Mouse (Mus musculus) thymus, adult 2 months (tissue): ENCODE measurements around the gene Krt72. TPM values are rescaled to one million over a fixed set of nuclear protein-coding genes. Genes with fewer than 3 reads are reported as not detected.

Source experiments
- DNase-seq: peaks from one replicate; pipeline ENCODE4 v3.0.0; 2021
- H3K27ac ChIP-seq: fragments of 200-500 bp; 2 replicates; pipeline ENCODE4 v1.5.1; 2012; ENCODE audit warnings: low read length, control low read depth; ENCODE audit not compliant: control insufficient read depth, insufficient read depth
- H3K27me3 ChIP-seq: fragments of 200-500 bp; 2 replicates; pipeline ENCODE4 v1.6.1; 2012; ENCODE audit warnings: mild to moderate bottlenecking, low read length, moderate library complexity, mixed read lengths; ENCODE audit not compliant: control insufficient read depth, insufficient read depth
- H3K36me3 ChIP-seq: fragments of 200-500 bp; 2 replicates; pipeline ENCODE4 v1.6.1; 2012; ENCODE audit warnings: mild to moderate bottlenecking, low read length, moderate library complexity; ENCODE audit not compliant: control insufficient read depth, insufficient read depth
- H3K4me1 ChIP-seq: fragments of 200-500 bp; replicated peaks from 2 replicates; pipeline ENCODE4 v1.6.1; 2012; ENCODE audit warnings: low read length; ENCODE audit not compliant: control insufficient read depth, insufficient read depth
- H3K4me3 ChIP-seq: fragments of 200-500 bp; 2 replicates; pipeline ENCODE4 v1.5.1; 2012; ENCODE audit warnings: mild to moderate bottlenecking, low read length, control low read depth, moderate library complexity; ENCODE audit not compliant: control insufficient read depth, insufficient read depth
- CTCF ChIP-seq: fragments of 200-500 bp; IDR thresholded peaks from 2 replicates; pipeline ENCODE4 v1.5.1; 2012; ENCODE audit warnings: mild to moderate bottlenecking, control low read depth, low read length, moderate library complexity, borderline replicate concordance; ENCODE audit not compliant: control insufficient read depth, poor library complexity, insufficient read depth; ENCODE audit errors: extremely low read depth
- POLR2A ChIP-seq: fragments of 200-500 bp; IDR thresholded peaks from 2 replicates; pipeline ENCODE4 v1.6.1; 2012; ENCODE audit warnings: mild to moderate bottlenecking, low read length, control low read depth, moderate library complexity; ENCODE audit not compliant: control insufficient read depth, poor library complexity, insufficient read depth; ENCODE audit errors: extremely low read depth
- WGBS: fragments of 180-500 bp; shearing (Covaris S2); methylation state at CpG from one replicate; pipeline ENCODE4 v1.1.7; 2018; 5-methylcytosine and 5-hydroxymethylcytosine counted together
- polyA plus RNA-seq: library from polyadenylated mRNA; depleted of rRNA; stranded (reverse); fragments of >200 nt; gene quantifications from 2 replicates; pipeline ENCODE4 v1.2.3, GENCODE M21; 2012; rRNA removed

The Krt72 gene
- 0.08 and 0.34 TPM in 2 replicates for polyA plus RNA-seq

DNA sequence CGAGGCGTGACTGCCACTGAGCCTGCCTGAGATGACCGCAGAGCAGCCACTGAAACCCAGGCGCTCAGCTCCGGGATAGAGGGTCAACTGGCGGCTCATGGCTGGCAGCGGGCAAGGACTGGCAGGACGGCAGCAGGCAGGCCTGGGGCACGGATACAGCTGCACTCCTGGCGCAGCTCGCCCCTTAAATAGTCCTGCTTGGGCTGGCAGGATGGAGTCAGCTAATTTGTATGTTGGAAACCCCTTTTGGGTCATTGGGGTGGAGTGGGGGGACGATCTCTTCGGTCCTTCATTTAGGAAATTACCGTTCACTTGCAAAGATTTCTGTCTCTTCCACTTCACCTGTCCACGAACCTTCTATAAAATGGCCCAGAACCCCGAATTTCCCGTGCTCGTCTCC is at the start of gene Krt72:
Gene Krt72, minus strand, starts transcription at position 101 of the 400 bp plus-strand sequence.
- DNase-seq, result no peak
- H3K27me3 ChIP-seq, result no peaks in the 10 kb centered on the region
- H3K27ac ChIP-seq, result no peak within 1 kb of the TSS
- no peaks in the 10 kb centered on the region for H3K4me1 ChIP-seq
- WGBS, result 93% methylated on average over 18 of the region's 18 CpGs
- no peak for TF ChIP-seq CTCF
- no peak for TF ChIP-seq POLR2A
- H3K36me3 ChIP-seq, result no peaks in the 10 kb centered on the region
- H3K4me3 ChIP-seq, result no peak within 1 kb of the TSS

DNA sequence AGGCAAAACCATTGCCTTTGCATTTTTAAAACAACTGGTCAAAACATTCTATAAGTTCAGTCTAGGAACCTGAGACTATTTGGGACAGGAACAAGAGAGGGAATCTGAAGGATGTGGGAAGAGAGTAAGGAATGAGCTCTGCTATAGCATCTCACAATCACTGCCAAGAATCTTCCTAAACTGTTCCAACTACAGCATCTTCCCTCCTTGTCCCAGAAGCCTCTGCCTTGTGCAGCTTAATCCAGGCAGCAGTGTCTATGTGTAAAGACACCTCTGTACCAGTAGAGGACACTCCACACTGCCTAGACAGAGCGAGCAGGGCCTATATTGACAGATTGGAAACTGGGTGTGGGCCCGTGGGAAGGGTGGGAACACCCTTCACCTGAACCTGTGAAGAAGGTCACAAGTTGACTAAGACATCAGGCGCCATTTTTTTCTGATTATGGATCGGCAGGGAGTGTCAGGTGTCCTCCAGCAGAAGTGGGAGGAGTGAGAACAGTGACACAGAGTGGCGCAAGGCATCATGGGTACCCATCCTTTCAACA is 48.6 kb upstream of the Krt72 start:
- Histone ChIP-seq H3K4me1 (no peaks in the 10 kb centered on the region), H3K36me3 (no peaks in the 10 kb centered on the region), H3K4me3 (no peak overlapping the region), H3K27ac (no peak overlapping the region), H3K27me3 (no peaks in the 10 kb centered on the region)
- 66% methylated on average over 5 of the region's 5 CpGs for WGBS
- no peak for DNase-seq
- TF ChIP-seq POLR2A (no peak), CTCF (no peak)

DNA sequence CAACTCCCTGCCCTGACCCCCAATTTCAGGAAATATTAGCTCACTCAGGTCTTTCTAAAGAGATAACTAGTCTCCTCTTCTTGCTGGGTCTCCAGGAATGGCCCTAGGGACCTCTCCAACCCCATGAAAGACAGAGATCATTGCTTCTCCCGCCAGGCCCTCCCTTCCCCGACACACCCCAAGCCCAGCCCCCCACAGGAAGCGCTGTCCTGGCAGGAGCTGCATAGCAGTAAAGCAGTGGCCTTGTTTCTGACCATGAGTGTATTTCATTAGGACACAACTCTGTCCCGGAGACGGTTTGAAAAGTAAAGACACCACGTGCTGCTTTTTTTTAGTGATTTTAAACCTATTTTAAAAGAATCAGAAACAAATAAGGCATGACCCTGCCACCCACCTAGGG is 46.9 kb upstream of the Krt72 start:
- no peak for TF ChIP-seq POLR2A
- TF ChIP-seq CTCF, result no peak
- Histone ChIP-seq H3K4me1 (no peaks in the 10 kb centered on the region), H3K27ac (no peak overlapping the region), H3K27me3 (no peaks in the 10 kb centered on the region), H3K36me3 (no peaks in the 10 kb centered on the region), H3K4me3 (no peak overlapping the region)
- 58% methylated on average over 6 of the region's 6 CpGs for WGBS
- no peak for DNase-seq

DNA sequence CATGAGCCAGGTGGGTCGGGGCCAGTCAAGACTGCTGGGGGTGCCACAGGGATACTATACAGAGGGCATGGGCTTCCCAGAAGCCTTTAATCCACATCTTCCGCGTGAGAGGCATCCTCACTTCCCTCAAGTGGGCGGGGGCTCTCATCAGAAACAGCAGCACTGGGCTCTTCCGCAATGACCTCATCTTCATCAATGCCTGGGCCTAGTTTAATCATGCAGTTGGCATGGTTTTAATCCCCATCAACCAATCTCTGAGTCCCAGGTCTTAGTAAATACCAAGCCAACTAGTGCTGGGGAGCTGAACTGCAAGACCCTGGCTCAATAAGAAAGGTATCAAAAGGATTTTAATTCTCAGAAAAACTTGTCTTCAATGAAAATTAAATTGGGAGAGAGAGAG is 43.2 kb upstream of the Krt72 start:
- 82% methylated on average over 5 of the region's 5 CpGs for WGBS
- Histone ChIP-seq H3K4me3 (no peak overlapping the region), H3K36me3 (no peaks in the 10 kb centered on the region), H3K4me1 (no peaks in the 10 kb centered on the region), H3K27ac (no peak overlapping the region), H3K27me3 (no peaks in the 10 kb centered on the region)
- DNase-seq, result no peak
- no peak for TF ChIP-seq POLR2A

DNA sequence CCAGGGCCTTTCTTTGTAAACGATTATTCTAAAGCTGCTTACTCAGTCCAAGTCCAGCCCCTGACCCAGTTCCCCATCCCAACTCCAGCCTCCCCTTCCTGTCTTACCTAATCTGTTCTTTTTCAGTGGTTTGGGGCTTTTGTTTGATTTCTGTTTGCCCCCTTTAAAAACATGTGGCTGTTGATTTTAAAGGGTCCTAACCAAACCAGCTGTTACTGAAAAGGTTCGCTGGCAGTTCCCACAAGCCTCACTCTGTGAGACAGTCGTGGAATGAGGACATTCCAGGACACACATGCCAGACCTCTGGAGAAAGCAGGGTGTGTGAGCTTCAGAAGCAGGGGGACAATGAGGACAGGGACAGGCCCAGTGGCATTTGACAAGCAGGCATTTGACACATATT is 35.5 kb upstream of the Krt72 start:
- 27% methylated on average over 3 of the region's 3 CpGs for WGBS
- DNase-seq, result no peak
- H3K27me3 ChIP-seq, result no peaks in the 10 kb centered on the region
- H3K36me3 ChIP-seq, result no peaks in the 10 kb centered on the region
- TF ChIP-seq CTCF, result no peak
- no peak for TF ChIP-seq POLR2A
- no peak overlapping the region for H3K27ac ChIP-seq
- H3K4me3 ChIP-seq, result no peak overlapping the region
- H3K4me1 ChIP-seq, result no peaks in the 10 kb centered on the region

DNA sequence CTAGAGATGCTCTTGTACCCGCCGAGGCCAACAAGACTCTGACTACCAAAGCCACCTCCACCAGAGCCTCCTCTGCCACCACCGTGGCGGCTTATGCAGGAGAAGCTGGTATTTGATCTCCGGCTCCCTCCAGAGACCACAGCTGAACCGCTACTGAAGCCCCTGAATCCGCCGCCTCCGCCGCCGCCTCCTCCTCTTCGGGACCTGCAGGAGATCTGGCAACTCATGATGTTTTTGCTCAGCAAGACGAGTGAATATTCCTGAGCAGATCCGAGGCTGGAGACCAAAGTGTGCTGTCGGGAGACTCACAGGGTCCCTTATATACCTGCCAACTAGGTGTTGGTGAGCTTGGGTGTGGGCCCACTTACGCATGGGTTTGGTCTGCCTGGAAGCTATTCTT is 31.6 kb upstream of the Krt72 start, which contains the start of gene Krt2:
Gene Krt2, minus strand, starts transcription at position 295 of the 400 bp plus-strand sequence.
- H3K27me3 ChIP-seq, result no peaks in the 10 kb centered on the region
- no peak for TF ChIP-seq CTCF
- no peak for TF ChIP-seq POLR2A
- DNase-seq, result no peak
- H3K27ac ChIP-seq, result no peak within 1 kb of the TSS
- no peaks in the 10 kb centered on the region for H3K4me1 ChIP-seq
- H3K36me3 ChIP-seq, result no peaks in the 10 kb centered on the region
- H3K4me3 ChIP-seq, result no peak within 1 kb of the TSS
- WGBS, result 84% methylated on average over 16 of the region's 16 CpGs
